Mouse (Mus musculus) ovary, adult 18-20 months (tissue): ENCODE measurements around the gene Bcl2.
"Not testable (repeated sequence)": the region's sequence is repeated elsewhere in the genome, so short reads cannot be mapped to it uniquely, and the experiment has no call there.

ENCODE experiments used
- DNase-seq: peaks from one replicate; pipeline ENCODE4 v3.0.0; 2022; ENCODE audit warnings: low spot score, mixed read lengths

Bcl2 gene

DNA sequence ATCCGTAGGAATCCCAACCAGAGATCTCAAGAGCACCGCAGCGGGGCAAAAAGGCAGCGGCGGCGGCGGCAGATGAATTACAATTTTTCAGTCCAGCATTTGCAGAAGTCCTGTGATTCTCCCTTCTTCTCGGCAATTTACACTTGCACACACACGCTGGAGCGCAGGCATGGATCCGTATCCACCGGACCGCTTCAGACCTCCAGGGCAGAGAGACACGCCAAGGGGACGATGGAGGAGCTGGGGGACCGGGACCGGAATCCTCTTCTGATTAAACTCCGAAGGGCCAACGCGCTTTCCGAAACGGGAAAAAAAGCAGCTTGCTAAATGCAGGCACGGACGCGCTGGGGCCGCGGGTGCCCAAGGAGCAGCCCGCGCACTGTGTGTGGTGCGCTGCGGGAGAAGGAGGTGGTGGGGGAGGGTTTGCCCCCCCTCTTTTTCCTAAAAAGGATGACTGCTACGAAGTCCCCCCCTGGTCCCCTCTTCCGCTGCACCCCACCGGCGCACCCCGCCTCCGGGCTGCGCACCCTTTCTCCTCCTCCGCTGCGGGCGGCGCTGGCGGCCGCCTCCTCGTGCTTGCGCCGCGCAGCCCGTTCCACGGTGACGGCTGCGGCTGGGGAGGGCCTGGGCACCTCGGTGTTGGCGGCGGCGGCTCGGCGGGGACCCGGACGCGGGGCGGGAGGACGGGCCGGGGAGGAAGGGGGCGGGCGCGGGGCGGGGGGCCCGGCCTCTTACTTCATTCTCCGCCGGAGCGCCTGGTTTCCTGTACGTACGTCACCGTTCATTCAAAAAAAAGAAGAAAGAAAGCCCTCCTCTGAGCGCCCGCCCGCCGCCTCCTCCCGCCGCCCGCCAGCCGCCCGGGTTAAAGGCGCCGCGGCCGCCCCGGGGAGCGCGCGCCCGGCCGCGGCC, at the start of gene Bcl2:
TSS of gene Bcl2 (minus strand) at position 654 of the 909 bp plus-strand sequence.
- peak; percentile 68 for DNase-seq

DNA sequence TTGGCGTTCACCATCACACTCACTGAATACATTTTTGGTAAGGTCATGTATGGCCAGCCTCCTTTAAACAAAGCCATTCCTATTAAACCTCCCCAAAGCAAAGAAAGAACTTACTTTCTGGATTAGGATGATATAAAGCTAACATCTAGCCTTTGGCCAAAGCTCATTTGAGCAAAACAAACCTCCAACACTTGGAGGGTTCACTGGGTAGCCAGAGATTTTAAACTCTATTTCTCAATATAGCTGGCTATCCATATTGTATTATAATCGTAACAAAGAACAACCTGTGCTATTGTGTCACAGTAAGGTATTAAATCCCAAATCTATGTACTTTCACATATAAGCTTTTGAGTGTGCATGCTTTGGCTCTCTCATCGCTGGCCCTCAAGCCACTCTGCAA, 46.7 kb upstream of the Bcl2 start:
- DNase-seq = no peak

DNA sequence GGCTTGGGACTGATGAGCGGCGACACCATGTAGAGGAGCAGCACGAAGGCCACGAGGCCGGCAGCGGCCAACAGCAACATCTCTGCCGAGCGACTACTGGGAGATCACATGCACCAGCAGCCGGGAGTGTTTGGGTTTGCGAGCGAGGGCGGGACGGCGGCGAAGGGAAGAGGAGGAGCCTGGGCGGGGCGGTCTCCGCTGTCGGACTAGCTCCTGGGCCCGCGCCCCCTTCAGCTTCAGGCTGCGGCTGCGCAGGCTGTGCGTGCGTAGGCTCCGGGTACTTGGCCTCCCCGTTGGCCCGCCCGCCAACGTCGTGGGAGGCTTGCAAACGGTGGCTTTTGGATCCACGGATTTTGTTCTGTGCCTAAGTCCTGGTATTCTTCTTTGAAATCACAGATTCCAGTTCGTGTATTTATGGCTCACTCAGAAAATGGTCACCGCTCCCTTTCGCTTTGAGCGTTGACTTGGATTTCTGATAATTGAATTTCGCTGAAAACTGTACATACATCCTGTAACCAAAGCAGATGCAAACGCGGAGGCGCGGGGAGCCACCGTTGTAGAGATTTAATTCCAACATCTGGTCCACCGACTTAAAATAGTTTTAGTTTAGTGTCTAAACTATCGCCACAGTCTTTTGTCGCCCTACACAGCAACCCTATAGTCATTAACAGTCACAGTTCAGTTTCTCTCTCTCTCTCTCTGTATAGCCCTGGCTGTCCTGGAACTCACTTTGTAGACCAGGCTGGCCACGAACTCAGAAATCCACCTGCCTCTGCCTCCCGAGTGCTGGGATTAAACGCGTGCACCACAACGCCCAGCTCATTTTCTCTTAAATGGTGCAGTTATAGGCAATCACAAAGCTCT, 45.7 kb upstream of the Bcl2 start, which contains the start of gene Kdsr:
TSS of gene Kdsr (minus strand) at position 156 of the 864 bp plus-strand sequence.
- DNase-seq = peak; percentile 97

DNA sequence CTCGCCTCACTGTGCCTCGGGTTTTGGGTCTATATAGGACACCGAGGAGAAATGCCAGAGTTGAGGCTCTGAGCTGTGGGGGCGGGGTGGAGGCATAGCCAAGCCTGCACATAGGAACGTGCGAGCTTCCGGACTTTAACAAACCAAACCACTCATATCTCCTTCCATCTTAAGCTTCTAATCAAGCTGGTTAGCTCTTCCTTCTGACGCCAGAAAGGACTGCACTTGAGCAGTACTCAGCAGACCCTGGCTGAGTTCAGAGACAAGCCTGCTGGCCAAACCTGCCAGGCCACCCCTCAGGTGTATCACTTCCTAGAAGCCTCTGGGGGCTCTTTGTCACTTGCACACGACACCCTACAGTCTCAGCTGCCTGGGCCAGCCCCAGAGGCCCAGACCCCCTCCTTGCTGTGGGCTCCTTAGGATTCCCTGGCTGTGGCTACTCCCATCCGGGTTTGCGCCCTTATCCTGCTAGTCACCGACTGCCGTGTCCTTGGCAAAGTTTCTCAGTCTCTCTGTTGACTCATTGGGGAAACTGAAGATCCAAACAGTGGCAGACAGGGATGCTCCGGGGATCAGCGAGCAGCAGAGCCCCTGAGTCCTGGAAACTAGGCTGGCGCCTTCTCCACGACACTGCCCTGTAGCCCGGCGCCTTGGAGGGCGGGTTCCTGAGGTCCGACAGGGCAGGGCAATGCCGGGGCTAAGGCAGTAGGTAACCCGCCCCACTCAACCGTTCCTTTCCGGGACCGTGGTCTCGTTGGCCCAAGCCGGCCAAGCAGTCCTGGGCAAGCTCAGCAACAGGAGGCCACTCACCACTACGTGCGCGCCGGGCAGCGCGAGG, 44.9 kb upstream of the Bcl2 start:
- peak; percentile 31 for DNase-seq

DNA sequence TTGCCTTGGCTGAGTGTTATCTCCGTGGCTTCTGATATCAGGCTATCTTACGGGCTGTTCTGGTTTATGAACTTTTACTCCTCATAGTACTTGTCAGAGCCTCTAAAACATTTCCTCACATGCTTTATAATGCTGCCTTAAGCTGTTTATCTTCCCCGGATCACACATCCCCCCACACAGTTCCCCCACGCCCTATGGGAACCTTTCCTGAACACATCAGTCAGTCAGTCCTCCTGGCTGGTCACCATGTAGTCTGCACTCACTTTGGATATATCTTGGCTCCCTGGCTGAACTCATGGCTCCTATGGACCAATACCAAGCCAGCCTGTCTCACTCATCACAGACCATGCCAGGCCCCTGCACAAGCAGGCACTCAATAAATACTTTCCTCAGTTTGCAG, 42.6 kb upstream of the Bcl2 start:
- no peak for DNase-seq

DNA sequence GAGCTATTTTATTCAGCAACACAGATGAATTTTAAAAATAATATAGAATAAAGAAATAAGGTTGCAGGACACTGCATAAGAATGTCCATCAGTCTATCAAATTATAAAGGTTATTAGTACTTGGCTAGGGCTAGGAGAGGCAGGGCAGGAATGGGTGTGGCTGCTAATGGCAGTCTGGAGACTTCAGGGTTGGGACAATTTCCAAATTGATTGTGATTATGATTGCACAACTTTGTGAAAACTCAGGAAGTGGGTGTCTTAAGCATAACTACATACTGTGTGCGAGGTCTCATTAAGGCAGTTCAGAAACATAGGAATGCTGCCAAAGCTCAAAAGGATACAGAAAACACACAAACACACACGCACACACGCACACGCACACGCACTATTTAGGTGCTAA, 37.9 kb upstream of the Bcl2 start:
- DNase-seq = no peak

DNA sequence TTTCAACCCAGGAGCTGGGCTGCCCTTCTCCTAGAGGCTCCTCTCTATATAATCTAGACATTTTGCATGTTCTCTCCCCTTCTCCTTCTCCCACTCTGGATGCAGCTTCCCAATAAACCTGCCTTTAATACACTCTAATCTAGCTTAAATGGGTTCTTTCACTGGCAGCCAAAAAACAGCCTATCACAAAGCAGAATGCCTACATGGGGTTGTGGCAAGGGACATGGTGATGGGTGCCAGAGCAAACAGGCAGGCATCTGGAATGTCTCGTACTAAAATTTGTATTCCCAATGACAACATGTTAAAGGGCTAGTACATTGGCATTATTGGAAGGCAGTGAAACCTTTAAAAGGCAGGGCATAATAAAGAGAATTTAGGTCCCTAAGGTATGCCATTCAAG, 36.6 kb upstream of the Bcl2 start:
- no peak for DNase-seq

DNA sequence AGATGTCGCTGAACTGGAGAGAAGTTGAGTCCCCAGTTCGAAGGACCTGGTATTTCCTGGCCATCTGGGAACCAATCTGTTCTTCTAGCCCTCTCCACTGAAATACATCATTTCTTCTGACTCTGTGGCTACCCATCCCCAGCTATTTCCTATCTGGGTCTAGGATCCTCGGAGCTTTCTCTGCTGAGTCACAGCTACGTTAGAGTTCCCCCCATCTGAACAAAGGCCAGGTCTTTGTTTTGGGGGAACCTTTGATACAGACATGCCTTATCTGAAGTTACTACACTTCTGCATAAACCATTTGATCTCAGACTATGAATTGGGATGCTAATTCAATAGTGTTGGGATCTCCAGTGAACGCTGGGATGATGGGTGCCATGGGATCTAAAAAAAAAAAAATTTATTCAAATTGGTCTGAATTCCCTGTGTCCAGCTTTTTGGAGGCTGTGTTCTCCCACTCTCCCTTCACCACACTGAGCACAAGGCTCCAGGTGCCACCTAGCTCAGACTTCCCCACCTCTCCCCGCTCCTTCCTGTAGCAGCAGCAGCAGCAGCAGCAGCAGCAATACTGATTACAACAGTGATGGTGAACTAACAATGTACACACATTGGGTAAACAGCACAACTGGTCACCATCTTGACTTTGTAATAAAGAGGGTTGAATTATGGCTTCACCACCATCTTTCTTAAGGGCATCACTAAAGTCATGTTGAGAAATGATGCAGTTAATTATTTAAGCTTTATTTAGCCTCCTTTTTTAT, 34.7 kb upstream of the Bcl2 start:
- DNase-seq = no peak

DNA sequence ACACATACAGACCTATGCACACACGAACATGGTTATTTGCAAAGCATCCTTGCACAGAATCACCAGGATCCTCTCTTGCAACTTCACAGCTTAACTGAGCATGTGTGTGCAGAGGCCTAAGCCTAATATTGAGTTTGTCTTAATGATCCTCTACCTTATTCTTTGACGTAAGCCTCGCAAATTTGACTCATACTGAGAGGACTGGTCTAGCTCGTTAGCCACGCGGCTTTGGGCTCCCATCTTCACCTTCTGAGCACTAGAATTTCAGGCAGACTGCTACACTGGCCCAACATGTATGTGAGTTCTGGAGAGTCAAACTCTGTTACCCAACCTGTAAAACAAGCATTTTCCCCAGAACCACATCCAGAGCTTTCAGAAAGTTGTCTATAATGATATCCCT, 28.9 kb upstream of the Bcl2 start:
- no peak for DNase-seq

DNA sequence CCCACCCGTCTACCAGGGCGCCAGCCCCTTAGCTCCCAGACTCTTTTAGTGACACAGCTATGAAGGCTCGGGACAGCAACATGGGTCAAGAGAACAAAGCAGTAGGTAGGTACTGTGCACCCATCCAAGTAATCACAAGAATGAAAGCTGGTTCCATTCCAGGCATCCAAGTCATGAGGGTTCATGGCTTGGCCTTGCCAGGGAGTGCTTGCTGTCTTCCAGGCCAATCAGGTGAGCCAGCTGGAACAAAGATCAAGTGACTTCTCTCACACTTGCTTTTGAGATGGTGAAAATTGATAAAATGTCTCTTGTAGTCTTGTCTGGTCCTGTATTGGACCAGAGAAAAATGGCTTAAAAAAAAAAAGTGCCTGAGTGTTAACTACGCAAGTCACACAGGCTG, 26.7 kb upstream of the Bcl2 start:
- DNase-seq = no peak

DNA sequence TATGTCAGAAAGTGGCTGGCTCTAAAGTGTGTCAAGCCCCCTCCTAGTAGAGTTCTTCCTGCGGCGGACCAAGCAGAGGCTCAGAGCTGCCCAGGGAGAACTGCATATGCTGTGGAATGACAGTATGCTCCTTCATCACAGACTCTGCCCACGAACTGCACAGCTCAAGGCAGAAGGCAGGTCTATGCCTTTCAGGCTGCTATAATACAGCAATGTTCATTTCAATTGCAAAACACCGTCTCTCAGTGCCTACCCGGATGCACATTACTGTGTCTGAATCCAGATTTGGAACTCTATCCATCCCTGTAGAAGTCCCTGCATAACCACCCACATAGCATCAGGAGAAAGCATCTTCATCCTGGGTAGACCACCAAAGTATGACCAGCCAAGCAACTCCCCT, 25.7 kb upstream of the Bcl2 start:
- DNase-seq = no peak

DNA sequence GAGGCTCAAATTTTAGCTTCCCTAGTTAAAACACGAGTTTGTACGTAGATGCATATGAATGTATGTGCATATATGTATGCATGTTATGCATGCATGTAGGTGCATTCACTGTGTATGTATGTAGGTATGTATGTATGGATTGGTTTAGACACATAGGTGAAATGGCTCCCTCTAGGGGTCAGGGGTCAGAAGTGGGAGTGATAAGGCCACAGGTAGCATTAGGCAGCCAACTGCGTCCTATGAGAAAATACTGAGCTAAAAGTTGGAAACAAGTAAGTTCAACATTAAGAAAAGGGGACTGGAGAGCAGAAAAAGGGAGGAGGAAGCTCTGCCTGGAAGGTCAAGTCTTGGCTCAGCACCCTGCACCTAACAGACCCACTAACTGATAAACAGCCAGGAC, 24.0 kb upstream of the Bcl2 start:
- no peak for DNase-seq

DNA sequence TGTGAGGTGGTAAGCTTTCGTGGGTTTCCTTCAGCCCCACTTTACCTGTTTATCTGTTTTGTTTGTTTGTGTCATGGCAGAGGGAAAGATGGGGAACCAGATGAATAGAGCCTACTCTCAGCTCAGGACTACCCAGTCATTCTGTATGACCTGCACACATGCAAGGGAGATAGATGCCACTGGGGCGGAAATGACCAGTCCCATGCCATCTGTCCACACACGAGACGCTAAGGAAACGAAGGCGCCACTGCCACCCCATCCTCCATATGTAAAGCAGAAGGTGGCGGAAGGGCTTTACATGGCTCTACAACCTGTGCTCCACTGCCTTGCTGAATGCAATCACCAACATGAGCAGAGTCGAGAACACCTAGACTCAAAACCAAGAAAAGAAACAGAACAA, 22.1 kb upstream of the Bcl2 start:
- no peak for DNase-seq

DNA sequence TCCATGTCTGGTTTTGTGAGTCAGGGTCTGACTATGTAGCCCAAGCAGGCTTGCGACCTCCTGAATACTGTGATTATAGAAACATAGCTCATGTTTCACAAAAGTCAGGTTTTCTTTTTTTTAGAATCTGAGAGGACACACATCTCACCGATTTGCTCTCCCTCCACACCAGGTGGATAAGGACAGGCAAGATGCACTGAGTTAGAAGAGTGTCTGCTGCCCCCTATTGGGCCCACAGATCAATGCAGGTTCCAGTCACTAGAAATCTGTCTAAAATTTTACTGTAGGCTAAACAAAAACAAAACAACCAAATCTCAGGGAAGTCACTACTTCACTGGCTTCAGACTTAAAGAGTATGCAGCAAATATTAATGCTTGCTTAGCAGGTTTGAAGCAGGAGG, 21.5 kb upstream of the Bcl2 start:
- DNase-seq = no peak

DNA sequence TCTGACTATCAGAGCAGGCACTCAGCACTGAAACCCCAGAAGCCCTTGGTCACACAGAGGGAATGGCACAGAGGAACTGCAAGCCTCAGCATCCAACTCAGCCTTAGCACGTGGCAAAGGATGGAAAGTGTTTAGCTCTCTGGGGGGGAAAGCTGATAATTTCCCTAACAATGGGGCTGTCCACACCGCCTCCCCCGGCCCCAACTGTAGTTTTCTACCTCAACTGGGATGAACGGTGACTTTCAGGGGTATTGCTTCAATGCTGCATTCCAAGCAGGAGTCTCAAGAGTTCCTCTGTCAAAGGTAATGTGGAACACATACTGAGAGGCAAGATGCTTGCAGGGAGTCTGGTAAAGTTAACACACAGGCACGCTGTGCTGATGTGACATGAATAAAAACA, 8.0 kb upstream of the Bcl2 start:
- DNase-seq = no peak

DNA sequence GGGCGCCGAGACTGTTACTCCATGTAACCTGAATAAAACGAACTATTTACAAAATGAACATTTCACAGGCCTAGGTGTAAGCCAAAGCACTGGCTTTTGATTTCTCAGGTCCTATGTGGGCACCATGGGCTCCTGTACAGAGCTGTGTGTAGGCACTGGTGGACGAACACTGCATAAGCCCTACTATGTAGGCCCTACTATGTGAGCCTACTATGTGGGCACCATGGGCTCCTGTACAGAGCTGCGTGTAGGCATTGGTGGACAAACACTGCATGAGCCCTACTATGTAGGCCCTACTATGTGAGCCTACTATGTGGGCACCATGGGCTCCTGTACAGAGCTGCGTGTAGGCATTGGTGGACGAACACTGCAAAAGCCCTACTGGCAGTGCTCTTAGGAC, 3.7 kb upstream of the Bcl2 start:
- DNase-seq = not testable (repeated sequence)

DNA sequence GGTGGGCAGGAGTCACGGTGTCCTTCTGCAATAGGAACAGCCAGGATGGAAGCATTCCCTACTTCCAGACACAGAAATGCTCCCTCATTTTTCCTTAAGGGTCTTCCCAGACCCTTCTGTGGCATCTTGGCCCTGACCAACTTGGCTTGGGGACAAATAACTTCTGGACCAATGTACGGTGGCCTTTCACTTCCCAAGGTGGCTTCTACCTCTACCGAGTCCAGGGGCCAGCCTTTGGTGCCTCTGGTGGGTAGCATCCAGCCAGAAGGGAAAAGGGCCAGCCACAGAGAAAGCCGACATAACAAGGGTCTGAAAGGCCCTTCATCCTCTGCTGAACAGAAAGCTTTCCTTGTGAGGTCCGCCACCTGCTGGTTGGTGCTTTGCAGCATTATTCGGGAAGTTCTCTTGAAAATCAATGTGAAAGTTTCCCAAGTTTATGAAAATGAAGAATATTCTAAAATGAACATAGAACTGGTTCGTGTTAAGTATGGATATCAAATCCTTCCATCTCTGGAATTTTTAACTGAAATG, 3.1 kb upstream of the Bcl2 start:
- peak; percentile 30 for DNase-seq

DNA sequence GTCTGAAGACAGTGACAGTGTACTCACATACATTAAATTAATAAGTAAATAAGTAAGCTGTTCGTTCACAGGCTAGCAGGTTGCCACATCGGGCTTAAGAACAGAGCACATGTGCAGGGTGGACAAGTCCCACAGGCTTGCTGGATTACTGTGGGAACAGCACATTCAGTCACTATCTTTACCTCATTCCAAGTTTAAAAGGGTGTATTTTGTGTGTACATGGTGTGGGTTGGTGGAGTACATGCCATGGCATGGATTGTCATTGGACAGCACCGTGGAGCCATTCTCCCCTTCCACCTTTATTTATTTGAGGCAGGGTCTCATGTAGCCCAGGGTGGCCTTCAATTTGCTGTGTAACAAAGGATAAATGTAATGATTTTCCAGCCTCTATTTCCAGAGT, 2.1 kb upstream of the Bcl2 start:
- DNase-seq = no peak

DNA sequence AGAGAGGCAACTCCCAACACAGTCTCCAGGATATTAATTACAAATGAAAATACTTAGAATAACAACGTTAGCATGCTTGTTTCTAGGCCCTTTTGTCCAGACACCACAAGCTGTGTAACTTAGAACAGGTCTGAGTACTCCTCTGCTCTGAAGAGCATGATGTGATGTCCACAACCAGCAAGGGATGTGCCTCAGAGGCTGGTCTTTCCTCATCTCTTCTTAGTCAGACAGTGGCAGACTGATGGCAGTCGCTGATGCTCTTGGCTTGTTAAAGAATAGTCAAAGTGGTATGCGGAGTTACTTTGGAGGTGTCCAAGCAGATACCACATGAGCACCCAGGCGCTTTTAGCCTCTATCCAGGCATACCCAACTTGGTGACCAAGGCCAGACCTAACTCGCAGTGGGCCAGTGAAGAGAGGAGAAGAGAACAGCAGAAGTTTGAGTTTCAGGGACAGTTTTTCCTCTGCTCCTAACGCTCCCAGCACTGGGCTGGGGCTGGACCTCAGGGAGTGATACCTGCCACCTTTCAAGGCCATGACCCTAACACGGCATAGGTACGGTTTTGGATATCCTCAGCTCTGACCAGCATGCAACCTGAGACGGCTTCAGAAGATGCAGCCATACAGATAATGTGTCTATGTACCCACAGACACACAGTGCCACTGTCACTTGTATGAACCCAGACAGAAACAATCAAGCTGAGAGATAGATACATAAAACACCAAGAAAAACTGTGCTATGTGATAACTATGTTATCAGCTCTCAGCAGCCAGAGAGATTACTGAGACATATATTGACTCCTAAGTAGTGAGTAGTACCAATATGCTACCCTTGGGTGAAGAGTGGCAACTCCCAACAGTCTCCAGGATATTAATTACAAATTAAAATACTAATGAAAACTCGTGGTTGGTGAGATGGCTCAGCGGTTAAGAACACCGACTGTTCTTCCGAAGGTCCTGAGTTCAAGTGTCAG, 1.3 kb upstream of the Bcl2 start:
- DNase-seq = no peak

DNA sequence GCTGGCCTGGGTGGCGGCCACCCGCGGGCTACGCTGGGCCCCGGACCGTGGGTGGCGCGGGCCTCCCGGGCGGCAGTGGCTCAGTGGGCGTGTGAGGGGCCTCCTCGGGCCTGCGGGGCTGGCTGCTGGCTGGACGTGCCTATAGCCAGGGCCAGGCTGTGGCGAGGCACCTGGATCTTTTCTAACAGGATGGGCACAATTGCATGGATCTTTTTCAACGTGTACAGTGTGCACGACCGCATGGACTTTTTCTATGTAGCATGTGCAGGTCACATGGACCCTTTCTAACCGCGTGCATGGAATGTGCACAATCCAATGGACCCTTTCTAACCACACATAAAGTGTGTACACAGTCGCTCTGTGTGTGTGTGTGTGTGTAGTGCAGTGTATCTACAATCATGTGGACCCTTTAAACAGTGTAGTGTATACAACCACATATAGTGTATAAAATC, 482 bp upstream of the Bcl2 start:
- no peak for DNase-seq
